Mouse (Mus musculus) cortical plate, adult 2 months (tissue): ENCODE measurements around the gene Syt14. TPM values are rescaled to one million over a fixed set of nuclear protein-coding genes. Genes with fewer than 3 reads are reported as not detected.

Source experiments
- H3K27ac ChIP-seq: fragments of 200-500 bp; 2 replicates; pipeline ENCODE4 v1.5.1; 2012; ENCODE audit warnings: low read length, control low read depth, inconsistent platforms; ENCODE audit not compliant: insufficient read depth
- H3K4me1 ChIP-seq: fragments of 200-500 bp; 2 replicates; pipeline ENCODE4 v1.6.1; 2011; ENCODE audit warnings: low read length; ENCODE audit not compliant: control insufficient read depth, insufficient read depth
- H3K4me3 ChIP-seq: fragments of 200-500 bp; 2 replicates; pipeline ENCODE4 v1.5.1; 2011; ENCODE audit warnings: mild to moderate bottlenecking, low read length, control low read depth; ENCODE audit not compliant: insufficient read depth
- CTCF ChIP-seq: fragments of 200-500 bp; IDR thresholded peaks from 2 replicates; pipeline ENCODE4 v1.5.1; 2011; ENCODE audit warnings: mild to moderate bottlenecking, control low read depth, low read length; ENCODE audit not compliant: insufficient read depth; ENCODE audit errors: extremely low read depth
- POLR2A ChIP-seq: fragments of 200-500 bp; IDR thresholded peaks from 2 replicates; pipeline ENCODE4 v1.6.1; 2011; ENCODE audit warnings: mild to moderate bottlenecking, low read length, control low read depth; ENCODE audit not compliant: insufficient read depth; ENCODE audit errors: extremely low read depth
- polyA plus RNA-seq: library from polyadenylated mRNA; depleted of rRNA; stranded (reverse); fragments of >200 nt; gene quantifications from 2 replicates; pipeline ENCODE4 v1.2.3, GENCODE M21; 2012

Gene Syt14
- polyA plus RNA-seq, 1 experiment: 5.8 TPM

DNA sequence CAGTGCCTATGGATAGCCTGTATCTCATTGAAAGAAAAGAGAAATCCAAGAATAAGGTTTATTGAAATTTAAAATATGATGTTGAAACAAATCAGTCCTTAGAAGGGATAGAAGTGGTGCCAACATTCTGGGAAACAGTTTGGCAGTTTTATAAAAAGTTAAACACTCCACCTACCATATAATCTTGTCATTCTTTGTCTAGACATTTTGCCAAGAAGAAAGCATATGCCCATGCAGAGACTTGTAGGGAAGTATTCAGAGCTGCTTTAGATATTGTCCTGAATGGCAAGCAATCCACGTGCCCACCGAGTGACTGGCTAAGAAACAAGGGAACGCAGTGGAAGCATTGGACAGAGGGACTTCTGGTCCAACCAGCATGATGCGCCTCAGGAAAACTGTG is 12.0 kb upstream of the Syt14 start:
- no peak overlapping the region for H3K27ac ChIP-seq
- H3K4me1 ChIP-seq: peaks cover 3% of the 10 kb centered on the region; the same call in 1 of the 2 replicates
- no peak overlapping the region for H3K4me3 ChIP-seq
- TF ChIP-seq CTCF (no peak), POLR2A (no peak)

DNA sequence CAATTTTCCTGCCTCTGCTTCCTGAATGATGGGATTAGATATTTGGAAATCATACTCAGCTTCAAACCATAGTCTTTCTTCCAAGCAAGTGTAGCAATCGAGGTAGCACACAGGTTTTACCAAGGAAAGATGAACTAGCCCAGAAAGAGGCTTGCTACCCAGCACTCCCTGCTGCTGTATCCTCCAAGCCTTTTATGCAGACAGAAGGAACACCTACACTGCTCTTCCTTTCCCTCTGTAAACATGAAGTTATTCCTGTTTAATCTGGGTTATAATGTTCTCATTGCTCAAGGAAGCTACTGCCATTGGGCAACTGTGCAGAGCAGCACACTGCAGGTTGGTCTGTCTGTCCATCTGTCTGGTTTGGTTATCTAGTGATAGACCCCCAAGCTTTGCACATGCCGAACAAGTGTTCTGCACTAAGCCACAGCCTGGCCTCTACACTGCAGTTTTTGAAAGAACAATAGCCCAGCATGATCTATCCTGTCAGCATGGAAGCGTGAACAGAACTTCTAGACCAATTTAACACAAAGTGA is 7.3 kb upstream of the Syt14 start:
- H3K4me1 ChIP-seq: peaks cover 3% of the 10 kb centered on the region; the same call in 1 of the 2 replicates
- no peak for TF ChIP-seq CTCF
- 0 out of 2 replicates have a peak overlapping the region, but pooled peaks have one; percentile 8 for H3K27ac ChIP-seq
- H3K4me3 ChIP-seq: no peak overlapping the region

DNA sequence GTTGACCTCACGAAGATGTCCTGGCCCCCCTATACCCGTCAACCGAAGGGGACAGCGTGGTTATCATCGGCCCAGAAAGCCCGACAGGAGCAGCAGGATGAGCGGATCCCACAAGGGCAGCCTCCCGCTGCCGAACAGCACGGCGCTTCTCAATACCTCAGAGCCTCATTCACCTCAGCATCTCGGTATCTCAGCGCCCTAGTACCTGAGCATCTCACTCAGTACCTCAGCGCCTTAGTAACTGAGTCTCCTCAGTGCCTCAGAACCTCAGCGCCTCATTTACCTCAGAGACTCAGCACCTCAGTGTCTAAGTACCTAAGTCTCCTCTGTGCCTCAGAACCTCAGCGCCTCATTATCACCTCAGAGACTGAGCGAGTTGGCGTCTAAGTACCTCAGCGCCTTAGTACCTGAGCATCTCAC is 614 bp downstream of the Syt14 start:
- Histone ChIP-seq H3K27ac (0 out of 2 replicates have a peak overlapping the region, but pooled peaks have one; percentile 43), H3K4me1 (peaks cover 1% of the 10 kb centered on the region; the same call in 1 of the 2 replicates)

DNA sequence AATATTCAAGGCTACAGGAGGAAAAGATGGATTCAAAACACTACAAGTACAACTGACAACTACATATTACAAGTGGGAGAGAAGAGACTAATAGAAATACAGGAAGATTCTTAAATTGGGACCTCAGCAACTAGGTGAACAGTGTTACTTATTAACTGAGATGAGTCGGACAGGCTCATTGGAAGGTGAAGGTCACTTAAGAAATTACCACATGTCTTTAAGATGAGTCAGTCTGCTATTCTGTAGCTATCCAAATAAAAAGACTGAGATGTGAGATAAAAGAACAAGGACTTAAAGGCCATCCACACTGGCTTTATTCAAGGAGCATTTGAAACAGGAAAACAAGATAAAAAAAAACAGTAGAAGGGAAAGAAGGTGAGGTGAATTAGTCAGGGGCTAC is 11.3 kb downstream of the Syt14 start:
- H3K4me3 ChIP-seq: no peak overlapping the region

More for the DNA sequence above, 614 bp downstream of the Syt14 start:
- peak overlapping the region; percentile 96 for H3K4me3 ChIP-seq
- TF ChIP-seq POLR2A (no peak), CTCF (no peak)

DNA sequence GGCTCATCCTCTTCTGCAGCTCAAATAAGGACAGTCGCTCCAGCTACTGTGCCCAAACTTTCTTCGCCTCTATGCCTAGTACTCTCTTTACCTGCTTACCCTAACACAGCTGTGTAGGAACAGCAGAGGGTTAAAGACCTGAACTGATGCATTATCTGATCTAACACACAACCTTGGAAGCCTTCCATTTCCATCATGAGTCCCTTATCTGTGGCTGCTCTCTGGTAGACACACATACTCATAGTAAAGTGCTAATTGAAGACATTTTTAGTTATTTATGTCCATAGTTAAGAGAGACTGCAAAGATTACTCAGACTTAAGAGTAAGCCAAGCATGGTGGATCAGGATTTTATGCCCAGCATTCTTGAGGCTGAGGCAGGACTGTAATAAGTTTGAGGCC is 23.2 kb downstream of the Syt14 start:
- Histone ChIP-seq H3K27ac (no peak overlapping the region), H3K4me1 (peaks cover 2% of the 10 kb centered on the region; the same call in 1 of the 2 replicates), H3K4me3 (no peak overlapping the region)

More for the DNA sequence above, 11.3 kb downstream of the Syt14 start:
- no peak overlapping the region for H3K27ac ChIP-seq
- TF ChIP-seq CTCF: no peak
- TF ChIP-seq POLR2A: no peak
- no peaks in the 10 kb centered on the region for H3K4me1 ChIP-seq

DNA sequence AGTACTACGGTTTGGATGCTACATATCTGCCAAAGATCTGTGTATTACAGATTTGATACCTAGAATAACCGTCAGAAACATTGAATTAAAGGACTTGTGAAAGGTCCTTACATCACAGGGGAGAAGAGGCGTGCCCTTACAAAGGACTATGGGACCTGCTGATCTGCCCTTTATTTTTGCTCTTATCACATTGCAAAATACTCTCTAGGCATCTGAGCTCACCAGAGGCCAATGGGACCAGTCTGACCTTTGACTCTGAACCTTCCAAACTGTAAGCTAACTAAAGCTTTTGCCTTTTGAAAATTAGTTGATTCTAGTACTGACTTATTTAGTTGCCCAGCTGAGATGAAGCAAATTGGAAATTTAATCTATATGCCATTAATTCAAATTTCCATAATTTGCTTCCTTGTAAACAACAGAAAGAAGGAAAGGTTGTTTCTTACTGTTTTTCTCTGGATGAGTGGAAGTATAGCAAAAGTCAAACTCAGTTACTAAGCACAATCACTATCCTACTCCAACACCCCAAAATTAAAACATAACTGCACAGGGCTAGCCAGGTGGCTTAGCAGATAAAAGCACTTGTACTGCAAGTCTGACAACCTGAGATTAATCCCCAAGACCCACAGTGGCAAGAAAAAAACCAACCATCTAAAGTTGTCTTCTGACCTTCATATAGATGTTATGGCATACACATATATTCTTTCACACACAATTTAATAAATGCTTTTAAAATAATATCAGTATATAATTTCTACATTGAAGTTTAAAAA is 24.4 kb downstream of the Syt14 start:
- TF ChIP-seq CTCF (no peak), POLR2A (no peak)
- Histone ChIP-seq H3K27ac (no peak overlapping the region), H3K4me1 (peaks cover 2% of the 10 kb centered on the region; the same call in 1 of the 2 replicates)

More for the DNA sequence above, 23.2 kb downstream of the Syt14 start:
- TF ChIP-seq POLR2A (no peak), CTCF (no peak)

DNA sequence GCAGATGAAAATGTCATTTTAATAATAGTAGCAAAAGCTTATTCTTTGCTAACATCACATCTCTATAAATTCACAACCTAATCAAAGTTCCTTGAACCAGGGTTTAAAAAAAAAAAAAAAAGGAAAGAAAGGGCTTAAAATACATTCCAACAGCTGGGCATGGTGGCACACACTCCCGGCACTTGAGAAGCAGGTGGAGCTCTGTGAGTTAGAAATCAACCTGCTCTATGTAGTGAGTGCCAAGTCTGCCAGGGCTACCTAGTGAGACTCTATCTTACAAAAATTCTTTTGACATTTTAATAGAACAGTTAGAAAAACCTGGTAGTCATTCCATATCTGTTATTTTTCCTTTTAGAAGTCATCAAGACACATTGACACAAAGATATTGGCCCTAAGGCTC is 31.0 kb downstream of the Syt14 start:
- peaks cover 2% of the 10 kb centered on the region; the same call in 1 of the 2 replicates for H3K4me1 ChIP-seq
- no peak overlapping the region for H3K27ac ChIP-seq
- no peak overlapping the region for H3K4me3 ChIP-seq
- TF ChIP-seq POLR2A (no peak), CTCF (no peak)

More for the DNA sequence above, 24.4 kb downstream of the Syt14 start:
- no peak overlapping the region for H3K4me3 ChIP-seq

DNA sequence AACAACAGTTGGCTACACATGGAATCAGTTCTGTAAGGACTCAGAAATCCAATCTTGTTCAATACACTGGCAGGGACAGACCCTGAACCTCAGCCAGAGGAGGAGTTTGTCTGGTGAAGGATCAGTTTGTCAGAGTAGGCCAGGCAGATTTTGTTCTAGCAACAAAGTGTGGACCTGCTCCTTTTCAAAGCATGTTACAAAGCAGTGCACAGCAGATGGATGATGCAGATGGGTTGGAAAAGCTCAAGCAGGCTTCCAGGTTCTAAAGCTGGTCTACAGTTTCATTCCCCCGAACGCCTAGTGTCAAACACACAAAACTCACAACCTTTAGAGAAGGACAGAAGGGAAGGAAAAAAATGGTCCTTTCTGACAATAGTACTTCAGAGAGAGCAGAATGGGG is 31.6 kb downstream of the Syt14 start:
- TF ChIP-seq POLR2A: no peak
- TF ChIP-seq CTCF: no peak

DNA sequence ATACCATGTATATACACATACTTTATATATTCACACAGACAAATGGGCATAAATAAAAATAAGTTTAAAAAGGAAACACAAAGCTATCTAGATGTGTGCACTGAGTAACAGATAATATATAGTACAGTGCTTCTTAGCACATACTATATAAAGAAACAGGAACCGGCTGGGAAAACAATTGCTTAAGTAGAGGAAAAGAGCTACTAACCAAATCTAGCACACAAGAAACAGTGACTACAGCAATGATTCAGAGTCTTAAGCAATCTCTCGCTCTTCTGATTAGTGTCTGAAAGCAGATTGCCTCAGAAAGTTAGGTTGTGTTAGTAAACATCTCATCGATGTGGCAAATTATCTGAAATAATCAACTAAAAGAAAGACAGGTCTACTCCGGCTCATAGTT is 33.3 kb downstream of the Syt14 start:
- Histone ChIP-seq H3K27ac (no peak overlapping the region), H3K4me3 (no peak overlapping the region), H3K4me1 (no peaks in the 10 kb centered on the region; the same call in 1 of the 2 replicates)
- TF ChIP-seq POLR2A: no peak
- TF ChIP-seq CTCF: no peak

More for the DNA sequence above, 31.6 kb downstream of the Syt14 start:
- Histone ChIP-seq H3K4me3 (no peak overlapping the region), H3K4me1 (peaks cover 2% of the 10 kb centered on the region; the same call in 1 of the 2 replicates), H3K27ac (no peak overlapping the region)
